Mouse (Mus musculus): ENCODE data around the gene Gphn.

Gene Gphn

DNA sequence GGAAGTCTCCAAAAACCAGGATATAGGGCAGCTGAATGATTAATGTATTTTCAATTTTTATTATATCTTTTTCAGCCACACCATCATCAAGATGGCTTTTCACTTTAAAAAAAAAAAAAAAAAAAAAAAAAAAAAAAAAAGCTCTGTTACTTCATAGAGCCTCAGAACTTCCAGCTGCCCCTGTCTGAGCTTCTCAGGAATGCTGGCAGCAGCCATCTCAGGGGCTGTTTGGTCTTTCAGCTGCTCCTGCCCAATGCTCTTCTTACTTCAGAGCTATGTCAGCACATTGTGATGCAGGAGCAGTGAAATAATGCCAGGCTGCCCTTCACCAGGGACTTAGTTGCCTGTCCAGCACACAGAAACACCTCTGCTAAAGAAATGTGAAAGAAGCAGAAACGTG is 465.1 kb downstream of the Gphn start, which contains the start of gene Fam71d:
Gene Fam71d (plus strand): TSS at position 211 of the 400 bp plus-strand sequence.
- no peak for DNase-seq (ENCODE audit: extremely low spot score, low read depth, low spot score)

- no peak for DNase-seq (ENCODE audit: extremely low spot score, low read depth, low spot score)
Measured at GRCm38 (mm10) chr12:78693281-78693680, 467.1 kb downstream of the Gphn start.

DNA sequence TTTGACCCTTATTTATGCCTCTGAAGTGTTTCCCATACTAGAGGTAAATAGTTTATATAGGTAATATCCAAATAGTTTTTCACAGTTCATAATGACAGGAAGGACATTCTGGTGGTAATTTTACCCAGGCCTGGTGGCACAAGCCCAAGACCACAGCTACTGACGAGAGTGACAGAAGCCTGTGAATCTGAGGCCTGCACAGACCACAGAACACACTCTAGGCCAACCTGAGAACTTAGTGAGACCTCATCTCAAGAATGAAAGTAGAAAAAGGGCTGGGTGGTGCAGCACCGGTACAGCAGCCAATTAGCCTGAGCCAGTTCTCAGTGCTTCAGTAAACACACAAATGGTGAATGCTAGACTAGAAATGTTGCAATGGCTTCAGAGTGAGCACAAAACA is 491.6 kb downstream of the Gphn start:
- DNase-seq (ENCODE audit: extremely low spot score, low read depth, low spot score), result no peak

- no peak for DNase-seq (ENCODE audit: extremely low spot score, low read depth, low spot score)
Measured at GRCm38 (mm10) chr12:78727723-78728122, 501.5 kb downstream of the Gphn start.
